Mouse (Mus musculus) E14TG2a.4 (cell line): ENCODE data around the gene Zfp652.
"Not testable (repeated sequence)": the region's sequence is repeated elsewhere in the genome, so short reads cannot be mapped to it uniquely, and the experiment has no call there.

ENCODE experiments used
- H3K27me3 ChIP-seq: 2 replicates; pipeline ENCODE4 v1.6.1; 2014; ENCODE audit warnings: low read length, control low read depth; ENCODE audit not compliant: insufficient read depth
- H3K36me3 ChIP-seq: 2 replicates; pipeline ENCODE4 v1.6.1; 2014; ENCODE audit warnings: low read length, control low read depth; ENCODE audit not compliant: insufficient read depth
- H3K4me1 ChIP-seq: replicated peaks from 2 replicates; pipeline ENCODE4 v1.6.1; 2014; ENCODE audit warnings: low read depth, low read length, control low read depth
- H3K4me3 ChIP-seq: replicated peaks from 2 replicates; pipeline ENCODE4 v1.5.1; 2014; ENCODE audit warnings: mild to moderate bottlenecking, low read length
- H3K9me3 ChIP-seq: 2 replicates; pipeline ENCODE4 v1.6.1; 2014; ENCODE audit warnings: low read length, control low read depth
- CTCF ChIP-seq: conservative IDR thresholded peaks from 2 replicates; pipeline ENCODE4 v1.5.1; 2014; ENCODE audit warnings: low read length
- NANOG ChIP-seq: IDR thresholded peaks from 2 replicates; pipeline ENCODE4 v1.6.1; 2014; ENCODE audit warnings: borderline replicate concordance, low read length, mixed read lengths
- POU5F1 ChIP-seq: IDR thresholded peaks from 2 replicates; pipeline ENCODE4 v1.6.1; 2014; ENCODE audit warnings: low read length, borderline replicate concordance

Zfp652 gene

DNA sequence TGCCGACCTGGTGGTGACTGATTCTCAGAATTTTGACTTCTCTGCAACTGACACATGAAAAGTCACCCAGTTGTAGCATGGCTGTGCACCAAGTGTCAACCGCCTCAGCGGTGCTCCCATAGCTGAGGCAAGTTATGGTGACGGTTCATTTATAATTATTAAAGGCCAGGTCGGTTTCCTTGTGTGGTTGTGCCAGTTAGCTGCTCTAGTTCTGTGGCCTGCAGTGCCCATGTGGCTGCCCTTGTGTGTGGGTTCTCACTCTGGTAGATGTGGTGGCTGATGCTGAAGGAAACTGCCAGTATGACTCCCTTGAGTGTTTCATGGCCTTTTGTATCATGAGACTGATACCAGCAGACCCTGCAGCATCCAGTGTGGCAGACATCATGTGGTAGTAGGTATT lies 35.9 kb downstream of the Zfp652 start:
- Histone ChIP-seq H3K4me1 (peaks cover 43% of the 10 kb centered on the region), H3K36me3 (peaks cover 64% of the 10 kb centered on the region), H3K27me3 (no peaks in the 10 kb centered on the region), H3K9me3 (no peaks in the 10 kb centered on the region), H3K4me3 (no peak overlapping the region)
- no peak for TF ChIP-seq POU5F1
- TF ChIP-seq CTCF = no peak
- TF ChIP-seq NANOG = no peak

- Histone ChIP-seq H3K36me3 (peaks cover 66% of the 10 kb centered on the region), H3K27me3 (no peaks in the 10 kb centered on the region), H3K4me3 (no peak overlapping the region), H3K4me1 (peaks cover 32% of the 10 kb centered on the region), H3K9me3 (no peaks in the 10 kb centered on the region)
- TF ChIP-seq CTCF = no peak
- no peak for TF ChIP-seq POU5F1
- no peak for TF ChIP-seq NANOG
Observed at GRCm38 (mm10) chr11:95749619-95750018, 37.1 kb downstream of the Zfp652 start.

GRCm38 (mm10) chr11:95750995-95751394 lies 38.5 kb downstream of the Zfp652 start:
- Histone ChIP-seq H3K36me3 (peaks cover 71% of the 10 kb centered on the region), H3K9me3 (no peaks in the 10 kb centered on the region), H3K4me1 (peaks cover 25% of the 10 kb centered on the region)

GRCm38 (mm10) chr11:95755137-95755536 lies 42.7 kb downstream of the Zfp652 start:
- not testable (repeated sequence) for H3K9me3 ChIP-seq, H3K4me3 ChIP-seq, H3K27me3 ChIP-seq, H3K4me1 ChIP-seq
- TF ChIP-seq CTCF = 0 out of 2 replicates have a peak, but pooled peaks have one; percentile 12
- peaks cover 83% of the 10 kb centered on the region for H3K36me3 ChIP-seq

More at GRCm38 (mm10) chr11:95750995-95751394, 38.5 kb downstream of the Zfp652 start:
- Histone ChIP-seq H3K27me3 (no peaks in the 10 kb centered on the region), H3K4me3 (no peak overlapping the region)
- peak; percentile 76 for TF ChIP-seq CTCF
- no peak for TF ChIP-seq POU5F1

- Histone ChIP-seq H3K4me3 (no peak overlapping the region), H3K4me1 (peaks cover 22% of the 10 kb centered on the region), H3K36me3 (peaks cover 85% of the 10 kb centered on the region), H3K9me3 (no peaks in the 10 kb centered on the region), H3K27me3 (no peaks in the 10 kb centered on the region)
- TF ChIP-seq NANOG (no peak), CTCF (no peak), POU5F1 (no peak)
Observed at GRCm38 (mm10) chr11:95760521-95760920, 48.0 kb downstream of the Zfp652 start.

GRCm38 (mm10) chr11:95762996-95763395 lies 50.5 kb downstream of the Zfp652 start:
- Histone ChIP-seq H3K27me3 (no peaks in the 10 kb centered on the region), H3K36me3 (peaks cover 84% of the 10 kb centered on the region), H3K9me3 (no peaks in the 10 kb centered on the region), H3K4me3 (peak overlapping the region; percentile 58; the same call in 1 of the 2 replicates), H3K4me1 (peaks cover 32% of the 10 kb centered on the region)
- TF ChIP-seq CTCF = no peak
- TF ChIP-seq NANOG = no peak
- TF ChIP-seq POU5F1 = no peak

DNA sequence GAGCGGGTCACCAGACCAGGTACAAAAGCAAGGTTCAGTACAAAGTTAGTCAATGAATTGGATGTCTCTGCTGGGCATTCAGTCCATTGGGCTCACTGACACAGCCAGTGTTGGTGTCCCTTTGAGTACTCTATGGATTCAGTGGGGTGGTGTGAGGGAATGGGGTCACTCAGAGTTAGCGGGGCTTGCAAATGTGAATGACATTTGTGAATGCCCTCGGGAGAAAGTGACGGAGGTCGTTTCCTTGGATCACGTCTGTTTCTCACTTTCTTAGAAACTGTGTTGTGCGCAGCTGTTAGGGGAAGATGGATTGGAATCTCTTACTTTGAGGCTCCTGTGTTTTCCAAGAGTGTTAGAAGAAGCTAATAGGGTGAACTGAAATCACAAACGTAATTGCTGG lies 52.3 kb downstream of the Zfp652 start:
- no peaks in the 10 kb centered on the region for H3K27me3 ChIP-seq
- TF ChIP-seq POU5F1 = no peak
- TF ChIP-seq NANOG = no peak
- no peak for TF ChIP-seq CTCF
- no peak overlapping the region for H3K4me3 ChIP-seq
- H3K9me3 ChIP-seq = no peaks in the 10 kb centered on the region
- peaks cover 88% of the 10 kb centered on the region for H3K36me3 ChIP-seq
- H3K4me1 ChIP-seq = peaks cover 50% of the 10 kb centered on the region

GRCm38 (mm10) chr11:95765334-95765733 lies 52.9 kb downstream of the Zfp652 start:
- peaks cover 55% of the 10 kb centered on the region for H3K4me1 ChIP-seq
- TF ChIP-seq CTCF (no peak), NANOG (no peak), POU5F1 (no peak)
- no peaks in the 10 kb centered on the region for H3K27me3 ChIP-seq
- H3K4me3 ChIP-seq = no peak overlapping the region
- no peaks in the 10 kb centered on the region for H3K9me3 ChIP-seq
- peaks cover 88% of the 10 kb centered on the region for H3K36me3 ChIP-seq

DNA sequence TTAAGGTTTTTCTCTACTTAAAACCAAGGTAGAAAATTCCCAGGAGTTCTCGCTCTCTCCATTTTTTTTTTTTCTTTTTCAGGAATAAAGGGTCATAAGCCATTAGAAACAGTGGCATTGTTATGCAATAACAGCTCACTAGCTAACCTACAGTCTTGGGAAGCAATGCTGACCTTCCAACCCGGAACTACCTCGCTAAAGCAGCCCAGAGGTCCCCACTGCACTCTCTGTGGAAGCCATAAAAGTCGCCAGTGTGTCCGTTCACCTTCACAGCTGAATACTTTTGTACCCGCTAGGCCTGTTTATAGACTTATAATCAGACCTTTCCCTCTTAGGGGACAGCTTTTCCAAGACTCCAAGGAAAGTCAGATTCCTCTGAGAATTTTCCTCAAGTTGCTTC lies 55.8 kb downstream of the Zfp652 start:
- Histone ChIP-seq H3K4me3 (no peak overlapping the region), H3K9me3 (no peaks in the 10 kb centered on the region), H3K27me3 (no peaks in the 10 kb centered on the region), H3K36me3 (peaks cover 87% of the 10 kb centered on the region), H3K4me1 (peaks cover 77% of the 10 kb centered on the region)
- TF ChIP-seq CTCF (no peak), POU5F1 (peak; percentile 61; the same call in 1 of the 2 replicates)

DNA sequence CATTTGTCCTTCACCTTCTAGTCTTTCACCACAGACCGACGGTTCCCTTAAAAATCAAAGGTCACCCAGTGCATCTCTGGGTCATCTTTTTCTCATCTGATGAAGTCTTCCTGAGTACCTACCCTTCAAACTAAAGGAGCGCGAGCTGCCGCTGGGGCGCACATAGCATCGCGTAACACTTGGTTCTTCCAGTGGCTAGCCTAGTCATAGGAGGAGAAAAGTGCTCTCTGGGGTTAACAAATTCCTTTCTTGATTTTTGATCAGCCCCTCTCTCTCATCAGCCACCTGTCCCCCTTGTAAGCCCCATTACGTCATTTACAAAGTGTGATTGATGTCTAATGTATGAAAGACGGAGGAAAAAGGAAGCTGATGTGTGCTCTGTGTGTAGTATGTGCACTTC lies 56.7 kb downstream of the Zfp652 start:
- H3K4me1 ChIP-seq = peaks cover 76% of the 10 kb centered on the region
- H3K9me3 ChIP-seq = no peaks in the 10 kb centered on the region
- TF ChIP-seq NANOG (no peak), POU5F1 (no peak), CTCF (no peak)
- H3K36me3 ChIP-seq = peaks cover 80% of the 10 kb centered on the region
- H3K27me3 ChIP-seq = no peaks in the 10 kb centered on the region
- H3K4me3 ChIP-seq = no peak overlapping the region
